Mouse (Mus musculus) C2C12 (cell line): ENCODE results near the gene Ccdc27.

Experiments
- CTCF ChIP-seq: IDR thresholded peaks from one replicate; pipeline ENCODE4 v1.5.1; 2011; ENCODE audit not compliant: control insufficient read depth, insufficient read depth, insufficient read length
- FOSL1 ChIP-seq: IDR thresholded peaks from one replicate; pipeline ENCODE4 v1.8.0; 2011; ENCODE audit warnings: mild to moderate bottlenecking, low read length; ENCODE audit not compliant: poor library complexity, insufficient read depth, severe bottlenecking
- MYOG ChIP-seq: IDR thresholded peaks from one replicate; pipeline ENCODE4 v1.6.1; 2011; ENCODE audit not compliant: control insufficient read depth, insufficient read length; ENCODE audit errors: extremely low read depth

- no peak for TF ChIP-seq CTCF
- no peak for TF ChIP-seq MYOG
- TF ChIP-seq FOSL1: no peak
These were observed 8.9 kb upstream of the Ccdc27 start for GRCm38 (mm10) chr4:154051401-154051800.
